Mouse (Mus musculus): ENCODE measurements around the gene Maml3. TPM values are rescaled to one million over a fixed set of nuclear protein-coding genes. Genes with fewer than 3 reads are reported as not detected.
A peak's percentile ranks its signal among the peaks of the same experiment; 100 is the strongest.

Maml3 gene
- polyA plus RNA-seq, 1 experiment, result 2.2 TPM

GRCm38 (mm10) chr3:52105156-52105555, 280 bp upstream of the Maml3 start:
- peak overlapping the region; percentile 64 for H3K4me3 ChIP-seq (ENCODE audit: insufficient read depth, poor library complexity, severe bottlenecking)
- H3K36me3 ChIP-seq (ENCODE audit: control insufficient read depth, insufficient read depth), result no peaks in the 10 kb centered on the region
- H3ac ChIP-seq (ENCODE audit: control insufficient read depth, insufficient read length, low read depth), result no peak overlapping the region
- peaks cover 9% of the 10 kb centered on the region for H3K79me3 ChIP-seq (ENCODE audit: low read depth)
- H3K27me3 ChIP-seq (ENCODE audit: control insufficient read depth, insufficient read depth, insufficient read length), result no peaks in the 10 kb centered on the region
- no peak for TF ChIP-seq CTCF (IDR thresholded peaks at IDR 0.05; ENCODE audit: control insufficient read depth, insufficient read depth, insufficient read length)
- TF ChIP-seq CEBPB (IDR thresholded peaks at IDR 0.05; ENCODE audit: low read depth), result no peak
- TF ChIP-seq MAX (IDR thresholded peaks at IDR 0.05), result no peak
- TF ChIP-seq USF1 (IDR thresholded peaks at IDR 0.05; ENCODE audit: low read depth), result no peak
- no peak for TF ChIP-seq FOSL1 (IDR thresholded peaks at IDR 0.05; ENCODE audit: insufficient read depth, low read length, poor library complexity, severe bottlenecking)
- no peak for TF ChIP-seq MYOG (IDR thresholded peaks at IDR 0.05; ENCODE audit: control insufficient read depth, extremely low read depth, insufficient read length)
- peaks cover 33% of the 10 kb centered on the region for H3K79me2 ChIP-seq (ENCODE audit: control insufficient read depth, insufficient read depth)

GRCm38 (mm10) chr3:52104208-52104607, 668 bp downstream of the Maml3 start:
- Histone ChIP-seq H3ac (ENCODE audit: control insufficient read depth, insufficient read length, low read depth) (peak overlapping the region; percentile 75), H3K27me3 (ENCODE audit: control insufficient read depth, insufficient read depth, insufficient read length) (no peaks in the 10 kb centered on the region), H3K79me3 (ENCODE audit: low read depth) (peaks cover 9% of the 10 kb centered on the region), H3K4me3 (ENCODE audit: insufficient read depth, poor library complexity, severe bottlenecking) (peak overlapping the region; percentile 64), H3K79me2 (ENCODE audit: control insufficient read depth, insufficient read depth) (peaks cover 35% of the 10 kb centered on the region), H3K36me3 (ENCODE audit: control insufficient read depth, insufficient read depth) (no peaks in the 10 kb centered on the region)
- TF ChIP-seq USF1 (IDR thresholded peaks at IDR 0.05; ENCODE audit: low read depth), result no peak
- no peak for TF ChIP-seq MAX (IDR thresholded peaks at IDR 0.05)
- no peak for TF ChIP-seq CEBPB (IDR thresholded peaks at IDR 0.05; ENCODE audit: low read depth)
- no peak for TF ChIP-seq CTCF (IDR thresholded peaks at IDR 0.05; ENCODE audit: control insufficient read depth, insufficient read depth, insufficient read length)
- no peak for TF ChIP-seq MYOG (IDR thresholded peaks at IDR 0.05; ENCODE audit: control insufficient read depth, extremely low read depth, insufficient read length)
- TF ChIP-seq FOSL1 (IDR thresholded peaks at IDR 0.05; ENCODE audit: insufficient read depth, low read length, poor library complexity, severe bottlenecking), result no peak
- no peak for TF ChIP-seq MYOD1 (IDR thresholded peaks at IDR 0.05; ENCODE audit: control insufficient read depth, insufficient read length, low read depth)

GRCm38 (mm10) chr3:52103531-52104181, 1.2 kb downstream of the Maml3 start:
- TF ChIP-seq MYOD1 (IDR thresholded peaks at IDR 0.05; ENCODE audit: control insufficient read depth, insufficient read length, low read depth), result no peak
- no peak for TF ChIP-seq CTCF (IDR thresholded peaks at IDR 0.05; ENCODE audit: control insufficient read depth, insufficient read depth, insufficient read length)
- TF ChIP-seq MAX (IDR thresholded peaks at IDR 0.05), result no peak
- TF ChIP-seq FOSL1 (IDR thresholded peaks at IDR 0.05; ENCODE audit: insufficient read depth, low read length, poor library complexity, severe bottlenecking), result no peak
- no peak for TF ChIP-seq MYOG (IDR thresholded peaks at IDR 0.05; ENCODE audit: control insufficient read depth, extremely low read depth, insufficient read length)
- no peak for TF ChIP-seq USF1 (IDR thresholded peaks at IDR 0.05; ENCODE audit: low read depth)
- no peak for TF ChIP-seq CEBPB (IDR thresholded peaks at IDR 0.05; ENCODE audit: low read depth)
- Histone ChIP-seq H3K79me2 (ENCODE audit: control insufficient read depth, insufficient read depth) (peaks cover 35% of the 10 kb centered on the region), H3K36me3 (ENCODE audit: control insufficient read depth, insufficient read depth) (no peaks in the 10 kb centered on the region), H3ac (ENCODE audit: control insufficient read depth, insufficient read length, low read depth) (peak overlapping the region; percentile 75), H3K27me3 (ENCODE audit: control insufficient read depth, insufficient read depth, insufficient read length) (no peaks in the 10 kb centered on the region), H3K4me3 (ENCODE audit: insufficient read depth, poor library complexity, severe bottlenecking) (peak overlapping the region; percentile 64), H3K79me3 (ENCODE audit: low read depth) (peaks cover 9% of the 10 kb centered on the region)

GRCm38 (mm10) chr3:52102601-52103530, 2.0 kb downstream of the Maml3 start:
- TF ChIP-seq MYOG (IDR thresholded peaks at IDR 0.05; ENCODE audit: control insufficient read depth, extremely low read depth, insufficient read length), result no peak
- no peak for TF ChIP-seq USF1 (IDR thresholded peaks at IDR 0.05; ENCODE audit: low read depth)
- TF ChIP-seq CTCF (IDR thresholded peaks at IDR 0.05; ENCODE audit: control insufficient read depth, insufficient read depth, insufficient read length), result no peak
- TF ChIP-seq MYOD1 (IDR thresholded peaks at IDR 0.05; ENCODE audit: control insufficient read depth, insufficient read length, low read depth), result no peak
- no peak for TF ChIP-seq CEBPB (IDR thresholded peaks at IDR 0.05; ENCODE audit: low read depth)
- no peak for TF ChIP-seq MAX (IDR thresholded peaks at IDR 0.05)
- no peak for TF ChIP-seq FOSL1 (IDR thresholded peaks at IDR 0.05; ENCODE audit: insufficient read depth, low read length, poor library complexity, severe bottlenecking)
- peak overlapping the region; percentile 64 for H3K4me3 ChIP-seq (ENCODE audit: insufficient read depth, poor library complexity, severe bottlenecking)
- H3K79me2 ChIP-seq (ENCODE audit: control insufficient read depth, insufficient read depth), result peaks cover 37% of the 10 kb centered on the region
- H3K36me3 ChIP-seq (ENCODE audit: control insufficient read depth, insufficient read depth), result no peaks in the 10 kb centered on the region
- H3ac ChIP-seq (ENCODE audit: control insufficient read depth, insufficient read length, low read depth), result peak overlapping the region; percentile 75
- H3K27me3 ChIP-seq (ENCODE audit: control insufficient read depth, insufficient read depth, insufficient read length), result no peaks in the 10 kb centered on the region
- H3K79me3 ChIP-seq (ENCODE audit: low read depth), result peaks cover 11% of the 10 kb centered on the region

- H3K36me3 ChIP-seq (ENCODE audit: control insufficient read depth, insufficient read depth), result no peaks in the 10 kb centered on the region
- H3K79me3 ChIP-seq (ENCODE audit: low read depth), result peaks cover 15% of the 10 kb centered on the region
- peak overlapping the region; percentile 73 for H3ac ChIP-seq (ENCODE audit: control insufficient read depth, insufficient read length, low read depth)
- H3K4me3 ChIP-seq (ENCODE audit: insufficient read depth, poor library complexity, severe bottlenecking), result peak overlapping the region; percentile 64
- H3K27me3 ChIP-seq (ENCODE audit: control insufficient read depth, insufficient read depth, insufficient read length), result no peaks in the 10 kb centered on the region
- TF ChIP-seq MAX (IDR thresholded peaks at IDR 0.05), result peak; percentile 56
- no peak for TF ChIP-seq USF1 (IDR thresholded peaks at IDR 0.05; ENCODE audit: low read depth)
- TF ChIP-seq FOSL1 (IDR thresholded peaks at IDR 0.05; ENCODE audit: insufficient read depth, low read length, poor library complexity, severe bottlenecking), result no peak
- no peak for TF ChIP-seq MYOG (IDR thresholded peaks at IDR 0.05; ENCODE audit: control insufficient read depth, extremely low read depth, insufficient read length)
- H3K79me2 ChIP-seq (ENCODE audit: control insufficient read depth, insufficient read depth), result peaks cover 45% of the 10 kb centered on the region
These were observed 2.8 kb downstream of the Maml3 start for GRCm38 (mm10) chr3:52101977-52102600.

All from C2C12 (cell line).